Mouse (Mus musculus): ENCODE measurements around the gene Cela2a. TPM values are rescaled to one million over a fixed set of nuclear protein-coding genes. Genes with fewer than 3 reads are reported as not detected.

Cela2a gene
- 1.2 and 1.9 TPM in 2 replicates for polyA plus RNA-seq (2012; ENCODE audit: low replicate concordance)

GRCm38 (mm10) chr4:141826060-141826459 lies at the start of gene Cela2a:
Gene Cela2a (minus strand): TSS chr4:141826160.

GRCm38 (mm10) chr4:141874601-141875460 lies 48.9 kb upstream of the Cela2a start, which contains the start of gene Efhd2:
Gene Efhd2 (minus strand): TSS chr4:141874920.

DNA sequence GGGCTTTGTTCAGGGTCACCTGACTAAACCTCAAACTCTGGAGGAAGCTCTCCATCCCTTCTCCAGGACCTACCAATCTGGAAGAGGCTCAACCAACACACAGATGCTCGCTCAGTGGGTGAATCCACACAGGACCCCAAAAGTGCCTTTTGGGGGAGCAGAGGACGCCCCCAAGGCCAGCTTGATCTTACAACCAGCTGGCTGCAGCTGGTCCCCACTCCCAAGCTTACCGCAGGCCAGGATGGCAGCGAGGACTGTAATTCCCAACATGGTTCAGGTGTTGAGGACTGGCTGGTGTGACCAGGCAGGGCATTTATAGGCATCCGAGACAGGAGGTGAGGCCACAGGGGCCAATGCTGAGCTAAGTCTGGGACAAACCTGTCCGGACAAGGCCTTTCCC lies 20.0 kb upstream of the Cela2a start, which contains the start of gene Ctrc:
TSS of gene Ctrc (minus strand) at position 361 of the 400 bp plus-strand sequence.

DNA sequence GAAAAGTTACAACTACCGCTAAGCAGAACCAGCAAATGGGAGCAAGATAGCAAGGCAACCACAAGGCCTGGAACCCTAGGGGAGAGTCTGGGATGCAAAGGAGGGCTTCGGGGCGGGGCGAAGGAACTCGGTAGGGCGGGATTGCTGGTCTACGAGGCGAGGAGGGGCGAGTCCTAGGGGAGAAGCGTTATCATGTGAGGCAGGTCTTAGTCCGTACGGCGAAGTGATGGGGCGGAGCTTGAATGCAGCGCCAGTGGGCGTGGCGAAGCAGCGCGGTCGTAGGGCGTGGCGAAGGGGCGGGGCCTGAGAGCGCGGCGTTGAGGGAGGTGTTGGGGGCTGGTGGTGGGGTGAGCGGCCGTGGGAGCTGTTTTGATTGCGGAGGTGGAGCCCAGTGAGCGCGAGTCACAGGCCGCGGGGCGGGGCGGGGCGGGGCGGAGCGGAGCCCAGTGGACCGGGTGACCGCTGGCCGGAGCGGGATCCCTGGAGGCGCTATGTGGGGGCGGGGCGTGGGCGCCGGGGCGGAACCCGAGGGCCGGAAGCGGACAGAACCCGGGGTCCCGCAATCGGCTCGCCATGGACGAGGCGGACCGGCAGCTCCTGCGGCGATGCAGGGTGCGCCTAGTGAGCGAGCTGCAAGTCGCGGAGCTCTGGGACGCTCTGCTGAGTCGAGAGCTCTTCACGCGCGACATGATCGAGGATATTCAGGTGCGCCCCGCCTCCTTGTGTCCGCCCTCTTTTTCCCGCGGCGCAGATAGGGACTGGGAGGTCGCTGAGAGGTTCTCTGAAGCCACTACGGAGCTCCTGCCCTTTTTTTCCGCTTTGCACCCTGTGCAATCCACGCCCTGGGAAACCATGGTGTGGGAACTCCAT lies 32.4 kb downstream of the Cela2a start, which contains the start of gene Casp9:
TSS of gene Casp9 (plus strand) at position 331 of the 870 bp plus-strand sequence.

DNA sequence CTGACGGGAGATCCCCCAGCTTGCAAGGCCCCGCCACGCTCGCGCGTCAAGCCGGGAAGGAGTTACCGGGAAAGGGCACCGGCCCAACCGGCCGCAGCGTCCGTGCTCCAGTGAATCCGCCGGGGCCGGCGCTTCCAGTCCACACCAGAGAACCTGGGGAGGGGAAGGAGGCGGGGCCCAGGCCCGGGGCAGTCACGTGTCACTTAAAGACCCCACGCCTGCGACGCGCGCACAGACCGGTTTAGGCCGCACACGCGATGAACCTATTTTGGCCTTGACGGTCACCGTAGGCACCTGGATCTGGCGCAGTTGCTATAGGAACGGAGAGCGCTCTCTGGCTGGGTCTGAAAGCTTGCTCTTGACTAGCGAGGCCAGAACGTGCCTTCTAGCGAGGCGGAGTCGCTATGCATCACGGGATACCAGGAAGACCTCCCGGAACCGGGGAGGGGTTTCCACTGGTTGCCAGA lies 35.4 kb downstream of the Cela2a start, which contains the start of gene Dnajc16:
TSS of gene Dnajc16 (minus strand) at position 408 of the 467 bp plus-strand sequence.

Other genes starting within 250 kb of the Cela2a start
- 0.08 TPM in 1 of 2 replicates, not detected in the other for gene Fblim1, start 220.1 kb downstream of the Cela2a start, polyA plus RNA-seq (2012; ENCODE audit: low replicate concordance)
- gene Tmem82, start 207.5 kb downstream of the Cela2a start, polyA plus RNA-seq (2012; ENCODE audit: low replicate concordance), result 0.58 and 0.66 TPM in 2 replicates
- 0.04 and 0.06 TPM in 2 replicates for gene Slc25a34, start 202.3 kb downstream of the Cela2a start, polyA plus RNA-seq (2012; ENCODE audit: low replicate concordance)
- 28.7 and 51.0 TPM in 2 replicates for gene Plekhm2, start 161.3 kb downstream of the Cela2a start, polyA plus RNA-seq (2012; ENCODE audit: low replicate concordance)
- 0.39 and 5.8 TPM in 2 replicates for gene Rsc1a1, start 140.6 kb downstream of the Cela2a start, polyA plus RNA-seq (2012; ENCODE audit: low replicate concordance)
- gene Ddi2, start 102.7 kb downstream of the Cela2a start, polyA plus RNA-seq (2012; ENCODE audit: low replicate concordance), result 8.2 and 14.6 TPM in 2 replicates
- gene Agmat, start 79.5 kb downstream of the Cela2a start, polyA plus RNA-seq (2012; ENCODE audit: low replicate concordance), result not detected in 2 replicates
- gene Dnajc16, start 35.2 kb downstream of the Cela2a start, polyA plus RNA-seq (2012; ENCODE audit: low replicate concordance), result 3.6 and 3.7 TPM in 2 replicates
- 34.8 and 50.7 TPM in 2 replicates for gene Casp9, start 32.5 kb downstream of the Cela2a start, polyA plus RNA-seq (2012; ENCODE audit: low replicate concordance)
- gene Ctrc, start 20.2 kb upstream of the Cela2a start, polyA plus RNA-seq (2012; ENCODE audit: low replicate concordance), result 0.49 TPM in 1 of 2 replicates, not detected in the other
- 93.0 and 163 TPM in 2 replicates for gene Efhd2, start 48.8 kb upstream of the Cela2a start, polyA plus RNA-seq (2012; ENCODE audit: low replicate concordance)
- gene Fhad1, start 188.9 kb upstream of the Cela2a start, polyA plus RNA-seq (2012; ENCODE audit: low replicate concordance), result 0.28 and 0.51 TPM in 2 replicates